Comparison of ENCODE assay signal across 15 mouse cellular contexts in genomic region chr11:5033136-5033535, GRCm38 (mm10). TPM values are rescaled to one million over a fixed set of nuclear protein-coding genes. Genes with fewer than 3 reads are reported as not detected.
DNase-seq lines count a peak whose midpoint lies in the region; ATAC-seq lines count a peak whose summit lies in the region.
"Had no signal": no experiment of that assay in that cellular context is flagged by ENCODE, and none has a peak within 500 bp of the region (broad histone marks: within the 10 kb centered on the region; RNA-seq: fewer than 3 reads in every experiment).

No protein-coding gene starts in this region.

- no peaks in the 10 kb centered on the region for H3K27me3 ChIP-seq in hindbrain, embryonic 16.5 days (replicated peaks; ENCODE audit: control insufficient read depth, insufficient read depth, low read length)
- no peaks in the 10 kb centered on the region for H3K27me3 ChIP-seq in hindbrain, embryonic 13.5 days
- H3K27me3 ChIP-seq: embryonic facial prominence, embryonic 12.5 days; heart, embryonic 13.5 days; midbrain, embryonic 12.5 days had no signal

- no peak overlapping the region for H3K4me2 ChIP-seq in hindbrain, embryonic 16.5 days (ENCODE audit: low read length)
- no peak overlapping the region for H3K4me2 ChIP-seq in hindbrain, embryonic 13.5 days
- H3K4me2 ChIP-seq: embryonic facial prominence, embryonic 12.5 days; heart, embryonic 13.5 days; midbrain, embryonic 12.5 days had no signal

- no peaks in the 10 kb centered on the region for H3K4me1 ChIP-seq in hindbrain, embryonic 16.5 days (ENCODE audit: control insufficient read depth, insufficient read depth, low read depth, low read length)
- H3K4me1 ChIP-seq in hindbrain, embryonic 13.5 days (replicated peaks) = no peaks in the 10 kb centered on the region
- H3K4me1 ChIP-seq: embryonic facial prominence, embryonic 12.5 days; midbrain, embryonic 12.5 days had no signal

- peaks cover 42% of the 10 kb centered on the region for H3K36me3 ChIP-seq in hindbrain, embryonic 16.5 days (ENCODE audit: control insufficient read depth, insufficient read depth, low read length)
- H3K36me3 ChIP-seq in hindbrain, embryonic 13.5 days = peaks cover 100% of the 10 kb centered on the region

- 81% methylated on average over 3 of the region's 3 CpGs for WGBS in hindbrain, embryonic 16.5 days
- WGBS in hindbrain, embryonic 13.5 days = 88% methylated on average over 3 of the region's 3 CpGs

- H3K4me3 ChIP-seq in hindbrain, embryonic 16.5 days (ENCODE audit: low read length) = no peak overlapping the region
- no peak overlapping the region for H3K4me3 ChIP-seq in hindbrain, embryonic 13.5 days
- H3K4me3 ChIP-seq: embryonic facial prominence, embryonic 12.5 days; heart, embryonic 13.5 days; midbrain, embryonic 12.5 days had no signal

- no peak overlapping the region for H3K27ac ChIP-seq in hindbrain, embryonic 16.5 days (ENCODE audit: low read depth, low read length)
- no peak overlapping the region for H3K27ac ChIP-seq in hindbrain, embryonic 13.5 days
- H3K27ac ChIP-seq: embryonic facial prominence, embryonic 12.5 days; heart, embryonic 13.5 days; midbrain, embryonic 12.5 days had no signal

- intact Hi-C loops in left cerebral cortex, postnatal 14 days (cut with DNase I) = no loop called here

- ATAC-seq in hindbrain, embryonic 16.5 days = peak; percentile 40; the same call in 1 of the 2 replicates
- no peak for ATAC-seq in hindbrain, embryonic 13.5 days (ENCODE audit: low FRiP score)
- peak; percentile 40; the same call in 1 of the 2 replicates for ATAC-seq in common myeloid progenitor, adult 5-6 weeks (replicated peaks; ENCODE audit: low read depth, poor library complexity, severe bottlenecking)
- no peak for ATAC-seq in granulocyte monocyte progenitor cell, adult 5-6 weeks (replicated peaks; ENCODE audit: poor library complexity, severe bottlenecking)
- ATAC-seq in monocyte, adult 5-6 weeks (replicated peaks; ENCODE audit: insufficient number of reproducible peaks, low FRiP score, low TSS enrichment, poor library complexity, severe bottlenecking) = no peak
- ATAC-seq: CD4-positive, CD25-positive, alpha-beta regulatory T cell, adult 4 months had no signal

- peak; percentile 79 for DNase-seq in adrenal gland, adult 8-10 months
- peak; percentile 55 for DNase-seq in kidney, postnatal 10 days
- no peak for DNase-seq in left cerebral cortex, postnatal 14 days (ENCODE audit: low spot score in 2 of 2)
- DNase-seq: liver; retina, postnatal 1 day; thymus, adult 18-20 months had no signal

- no peak overlapping the region for H3K9ac ChIP-seq in hindbrain, embryonic 16.5 days (ENCODE audit: low read depth, low read length)
- no peak overlapping the region for H3K9ac ChIP-seq in hindbrain, embryonic 13.5 days
- H3K9ac ChIP-seq: embryonic facial prominence, embryonic 12.5 days; heart, embryonic 13.5 days; midbrain, embryonic 12.5 days had no signal

- no peaks in the 10 kb centered on the region for H3K9me3 ChIP-seq in hindbrain, embryonic 16.5 days (ENCODE audit: control insufficient read depth, low read length)
- H3K9me3 ChIP-seq in hindbrain, embryonic 13.5 days = no peaks in the 10 kb centered on the region
- H3K9me3 ChIP-seq: embryonic facial prominence, embryonic 12.5 days; heart, embryonic 13.5 days; midbrain, embryonic 12.5 days had no signal

RNA-seq across cellular contexts. Expression of gene Rasl10a, which starts 24.8 kb away (rescaled TPM):
- polyA plus RNA-seq in hindbrain, embryonic 16.5 days (2015; fragmentation: Nextera tagmentation; extraction: Ambion mirVana) = 2.0 TPM in 2 replicates
- polyA plus RNA-seq in hindbrain, embryonic 13.5 days (2015; fragmentation: Nextera tagmentation; extraction: Ambion mirVana) = 0.84 and 1.2 TPM in 2 replicates
- under 1 TPM; 0.42 to 0.95 (median 0.59) TPM for total RNA-seq in adrenal gland, adult 8-10 months (2022)
- not detected in 2 replicates for total RNA-seq in common myeloid progenitor, adult 5-6 weeks (2017)
- total RNA-seq in granulocyte monocyte progenitor cell, adult 5-6 weeks (2014; fragmentation: Nextera tagmentation) = not detected in 2 replicates
- total RNA-seq in granulocyte monocyte progenitor cell, adult 5-6 weeks (2017) = not detected in 2 replicates
- total RNA-seq in monocyte, adult 5-6 weeks (2017) = 0.58 TPM in 1 of 3 replicates, not detected in the others
- 10 to 100 TPM; 61.7 to 63.2 TPM for total RNA-seq in left cerebral cortex, postnatal 14 days (2021)
- polyA plus RNA-seq: CD4-positive, CD25-positive, alpha-beta regulatory T cell, adult 4 months had no signal

RNA-seq across cellular contexts. Expression of gene Gas2l1, which starts 32.0 kb away (rescaled TPM):
- 19.1 and 21.6 TPM in 2 replicates for polyA plus RNA-seq in hindbrain, embryonic 16.5 days (2015; fragmentation: Nextera tagmentation; extraction: Ambion mirVana)
- polyA plus RNA-seq in hindbrain, embryonic 13.5 days (2015; fragmentation: Nextera tagmentation; extraction: Ambion mirVana) = 19.1 and 20.2 TPM in 2 replicates
- 10 to 100 TPM; 39.6 to 61.2 (median 53.6) TPM for total RNA-seq in adrenal gland, adult 8-10 months (2022)
- total RNA-seq in common myeloid progenitor, adult 5-6 weeks (2017) = 1.3 TPM in 1 of 2 replicates, not detected in the other
- total RNA-seq in granulocyte monocyte progenitor cell, adult 5-6 weeks (2014; fragmentation: Nextera tagmentation) = 1.0 TPM in 1 of 2 replicates, not detected in the other
- 1.2 and 1.3 TPM in 2 replicates for total RNA-seq in granulocyte monocyte progenitor cell, adult 5-6 weeks (2017)
- 1.2 to 13.9 TPM (median 3.2 TPM) in 3 replicates for total RNA-seq in monocyte, adult 5-6 weeks (2017)
- total RNA-seq in left cerebral cortex, postnatal 14 days (2021) = 10 to 100 TPM; 60.9 to 70.2 TPM

RNA-seq across cellular contexts. Expression of gene Ap1b1, which starts 46.5 kb away (rescaled TPM):
- polyA plus RNA-seq in hindbrain, embryonic 16.5 days (2015; fragmentation: Nextera tagmentation; extraction: Ambion mirVana) = 102 and 116 TPM in 2 replicates
- 86.8 and 92.2 TPM in 2 replicates for polyA plus RNA-seq in hindbrain, embryonic 13.5 days (2015; fragmentation: Nextera tagmentation; extraction: Ambion mirVana)
- 10 to 100 TPM; 67.4 to 83.9 (median 73.4) TPM for total RNA-seq in adrenal gland, adult 8-10 months (2022)
- total RNA-seq in common myeloid progenitor, adult 5-6 weeks (2017) = 69.1 and 72.2 TPM in 2 replicates
- total RNA-seq in granulocyte monocyte progenitor cell, adult 5-6 weeks (2014; fragmentation: Nextera tagmentation) = 44.9 and 46.4 TPM in 2 replicates
- 23.4 and 35.8 TPM in 2 replicates for total RNA-seq in granulocyte monocyte progenitor cell, adult 5-6 weeks (2017)
- 22.9 to 57.1 TPM (median 40.8 TPM) in 3 replicates for total RNA-seq in monocyte, adult 5-6 weeks (2017)
- 100 to 1,000 TPM; 138 to 142 TPM for total RNA-seq in left cerebral cortex, postnatal 14 days (2021)

Comparison
In these comparisons a context has a peak if more than half of its experiments do, and no peak if none do; other contexts are left out.
1. ATAC-seq: peak in hindbrain, embryonic 16.5 days (single experiment) and common myeloid progenitor, adult 5-6 weeks (single experiment); none in hindbrain, embryonic 13.5 days (single experiment), granulocyte monocyte progenitor cell, adult 5-6 weeks (single experiment) and monocyte, adult 5-6 weeks (single experiment).
2. DNase-seq: peak in adrenal gland, adult 8-10 months (single experiment) and kidney, postnatal 10 days (single experiment); none in left cerebral cortex, postnatal 14 days (0 of 2).
3. RNA of gene Rasl10a, which starts 24.8 kb away (total RNA-seq): 61.7 to 63.2 TPM in left cerebral cortex, postnatal 14 days; 0.42 to 0.95 TPM in adrenal gland, adult 8-10 months, not detected in common myeloid progenitor, adult 5-6 weeks, not detected in granulocyte monocyte progenitor cell, adult 5-6 weeks and 0.58 TPM in monocyte, adult 5-6 weeks; every median in the first group is over 10 times any median in the second.